Mouse (Mus musculus): ENCODE data around the gene Hoxa4. TPM values are rescaled to one million over a fixed set of nuclear protein-coding genes. Genes with fewer than 3 reads are reported as not detected.

Hoxa4 gene
- polyA plus RNA-seq, 1 experiment from 2014 or later = 0.13 TPM

GRCm38 (mm10) chr6:52170166-52170897 is 21.2 kb downstream of the Hoxa4 start:
- Histone ChIP-seq H3K4me1 (ENCODE audit: insufficient read depth) (peaks cover 3% of the 10 kb centered on the region; the same call in 1 of the 2 replicates), H3K9ac (replicated peaks) (0 out of 2 replicates have a peak overlapping the region, but pooled peaks have one; percentile 26), H3K4me3 (ENCODE audit: low read depth, low read length) (no peak overlapping the region), H3K27ac (ENCODE audit: low read depth) (peak overlapping the region; percentile 67), H3K27me3 (ENCODE audit: insufficient read depth, low read length) (peaks cover 92% of the 10 kb centered on the region), H3K9me3 (ENCODE audit: low read length) (no peaks in the 10 kb centered on the region), H3K4me2 (ENCODE audit: low read depth, low read length) (peak overlapping the region; percentile 38), H3K36me3 (replicated peaks; ENCODE audit: insufficient read depth, low read length) (no peaks in the 10 kb centered on the region)
- TF ChIP-seq EP300 (IDR thresholded peaks at IDR 0.05; ENCODE audit: low read depth) (no peak), CTCF (IDR thresholded peaks at IDR 0.05; ENCODE audit: low read depth) (no peak)
- peak; percentile 23 for DNase-seq
- WGBS (ENCODE audit: insufficient replicate concordance) = 20% methylated on average over 40 of the region's 40 CpGs
- peak; percentile 68 for ATAC-seq

- ATAC-seq = no peak
- H3K36me3 ChIP-seq (replicated peaks; ENCODE audit: insufficient read depth, low read length) = no peaks in the 10 kb centered on the region
- no peak for TF ChIP-seq EP300 (IDR thresholded peaks at IDR 0.05; ENCODE audit: low read depth)
- no peak for TF ChIP-seq CTCF (IDR thresholded peaks at IDR 0.05; ENCODE audit: low read depth)
- H3K4me1 ChIP-seq (ENCODE audit: insufficient read depth) = peaks cover 3% of the 10 kb centered on the region; the same call in 1 of the 2 replicates
- no peak overlapping the region for H3K4me3 ChIP-seq (ENCODE audit: low read depth, low read length)
- peak overlapping the region; percentile 38 for H3K4me2 ChIP-seq (ENCODE audit: low read depth, low read length)
- 0 out of 2 replicates have a peak overlapping the region, but pooled peaks have one; percentile 26 for H3K9ac ChIP-seq (replicated peaks)
- peak overlapping the region; percentile 67 for H3K27ac ChIP-seq (ENCODE audit: low read depth)
- no peak for DNase-seq
- peaks cover 92% of the 10 kb centered on the region for H3K27me3 ChIP-seq (ENCODE audit: insufficient read depth, low read length)
- WGBS (ENCODE audit: insufficient replicate concordance) = 46% methylated on average over 16 of the region's 16 CpGs
- H3K9me3 ChIP-seq (ENCODE audit: low read length) = no peaks in the 10 kb centered on the region
These were observed 21.9 kb downstream of the Hoxa4 start for GRCm38 (mm10) chr6:52169499-52170165.

- peak overlapping the region; percentile 13 for H3K4me2 ChIP-seq (ENCODE audit: low read depth, low read length)
- ATAC-seq (no peak), DNase-seq (no peak)
- peaks cover 3% of the 10 kb centered on the region; the same call in 1 of the 2 replicates for H3K4me1 ChIP-seq (ENCODE audit: insufficient read depth)
- 41% methylated on average over 42 of the region's 42 CpGs for WGBS (ENCODE audit: insufficient replicate concordance)
- no peaks in the 10 kb centered on the region for H3K9me3 ChIP-seq (ENCODE audit: low read length)
- H3K27ac ChIP-seq (ENCODE audit: low read depth) = no peak overlapping the region
- H3K9ac ChIP-seq (replicated peaks) = no peak overlapping the region
- TF ChIP-seq CTCF (IDR thresholded peaks at IDR 0.05; ENCODE audit: low read depth) = no peak
- TF ChIP-seq EP300 (IDR thresholded peaks at IDR 0.05; ENCODE audit: low read depth) = no peak
- H3K4me3 ChIP-seq (ENCODE audit: low read depth, low read length) = no peak overlapping the region
- peaks cover 95% of the 10 kb centered on the region for H3K27me3 ChIP-seq (ENCODE audit: insufficient read depth, low read length)
- no peaks in the 10 kb centered on the region for H3K36me3 ChIP-seq (replicated peaks; ENCODE audit: insufficient read depth, low read length)
These were observed 23.1 kb downstream of the Hoxa4 start for GRCm38 (mm10) chr6:52168191-52169055.

- no peak overlapping the region for H3K4me3 ChIP-seq (ENCODE audit: low read depth, low read length)
- H3K27me3 ChIP-seq (ENCODE audit: insufficient read depth, low read length) = peaks cover 97% of the 10 kb centered on the region
- TF ChIP-seq CTCF (IDR thresholded peaks at IDR 0.05; ENCODE audit: low read depth) (no peak), EP300 (IDR thresholded peaks at IDR 0.05; ENCODE audit: low read depth) (no peak)
- no peak overlapping the region for H3K4me2 ChIP-seq (ENCODE audit: low read depth, low read length)
- 43% methylated on average over 14 of the region's 14 CpGs for WGBS (ENCODE audit: insufficient replicate concordance)
- H3K9ac ChIP-seq (replicated peaks) = no peak overlapping the region
- no peaks in the 10 kb centered on the region for H3K36me3 ChIP-seq (replicated peaks; ENCODE audit: insufficient read depth, low read length)
- peaks cover 3% of the 10 kb centered on the region; the same call in 1 of the 2 replicates for H3K4me1 ChIP-seq (ENCODE audit: insufficient read depth)
- ATAC-seq (no peak), DNase-seq (no peak)
- no peak overlapping the region for H3K27ac ChIP-seq (ENCODE audit: low read depth)
- H3K9me3 ChIP-seq (ENCODE audit: low read length) = no peaks in the 10 kb centered on the region
These were observed 23.8 kb downstream of the Hoxa4 start for GRCm38 (mm10) chr6:52167736-52168161.

GRCm38 (mm10) chr6:52167176-52167575 is 24.4 kb downstream of the Hoxa4 start:
- Histone ChIP-seq H3K9ac (replicated peaks) (no peak overlapping the region), H3K27ac (ENCODE audit: low read depth) (peak overlapping the region; percentile 3; the same call in 1 of the 2 replicates)
- TF ChIP-seq CTCF (IDR thresholded peaks at IDR 0.05; ENCODE audit: low read depth) (no peak), EP300 (IDR thresholded peaks at IDR 0.05; ENCODE audit: low read depth) (no peak)

More at GRCm38 (mm10) chr6:52167176-52167575, 24.4 kb downstream of the Hoxa4 start:
- no peaks in the 10 kb centered on the region for H3K4me1 ChIP-seq (ENCODE audit: insufficient read depth)
- no peak for DNase-seq
- no peak for ATAC-seq
- H3K9me3 ChIP-seq (ENCODE audit: low read length) = no peaks in the 10 kb centered on the region
- H3K4me3 ChIP-seq (ENCODE audit: low read depth, low read length) = no peak overlapping the region
- H3K36me3 ChIP-seq (replicated peaks; ENCODE audit: insufficient read depth, low read length) = no peaks in the 10 kb centered on the region
- WGBS (ENCODE audit: insufficient replicate concordance) = 44% methylated on average over 1 of the region's 1 CpGs
- H3K4me2 ChIP-seq (ENCODE audit: low read depth, low read length) = no peak overlapping the region
- peaks cover 96% of the 10 kb centered on the region for H3K27me3 ChIP-seq (ENCODE audit: insufficient read depth, low read length)
